Mouse (Mus musculus) heart, embryonic 12.5 days (tissue): ENCODE results near the gene Ndufa11. TPM values are rescaled to one million over a fixed set of nuclear protein-coding genes. Genes with fewer than 3 reads are reported as not detected.

Source experiments
- ATAC-seq: fragments of 200-750 bp; cut with Nextera tagmentation; 2 replicates; pipeline ENCODE4 v1.8.0; 2017; ENCODE audit warnings: moderate TSS enrichment, moderate library complexity; ENCODE audit not compliant: insufficient number of reproducible peaks, low FRiP score
- H3K27ac ChIP-seq: fragments of 300-500 bp; sonication (generic); 2 replicates; pipeline ENCODE4 v1.5.1; 2016; ENCODE audit warnings: mild to moderate bottlenecking, moderate library complexity; ENCODE audit not compliant: poor library complexity, severe bottlenecking
- H3K27me3 ChIP-seq: fragments of 300-500 bp; sonication (generic); replicated peaks from 2 replicates; pipeline ENCODE4 v1.6.1; 2016; ENCODE audit warnings: mild to moderate bottlenecking, moderate library complexity
- H3K36me3 ChIP-seq: fragments of 300-500 bp; sonication (generic); 2 replicates; pipeline ENCODE4 v1.6.1; 2016; ENCODE audit warnings: mild to moderate bottlenecking, moderate library complexity
- H3K4me1 ChIP-seq: fragments of 300-500 bp; sonication (generic); replicated peaks from 2 replicates; pipeline ENCODE4 v1.6.1; 2016; ENCODE audit warnings: mild to moderate bottlenecking
- H3K4me2 ChIP-seq: fragments of 300-500 bp; sonication (generic); 2 replicates; pipeline ENCODE4 v1.6.1; 2016; ENCODE audit warnings: mild to moderate bottlenecking, moderate library complexity
- H3K4me3 ChIP-seq: fragments of 300-500 bp; sonication (generic); 2 replicates; pipeline ENCODE4 v1.5.1; 2016; ENCODE audit warnings: mild to moderate bottlenecking
- H3K9ac ChIP-seq: fragments of 300-500 bp; sonication (generic); 2 replicates; pipeline ENCODE4 v1.6.1; 2016; ENCODE audit warnings: mild to moderate bottlenecking, moderate library complexity
- H3K9me3 ChIP-seq: fragments of 300-500 bp; sonication (generic); replicated peaks from 2 replicates; pipeline ENCODE4 v1.6.1; 2016; ENCODE audit warnings: mild to moderate bottlenecking, moderate library complexity
- WGBS: fragments of 180-500 bp; shearing (Covaris S2); methylation state at CpG from one replicate; pipeline ENCODE4 v1.1.7; 2016; 5-methylcytosine and 5-hydroxymethylcytosine counted together
- polyA plus RNA-seq: library from polyadenylated mRNA; unstranded; fragments of >200 nt; fragmentation: Nextera tagmentation; extraction: Ambion mirVana; gene quantifications from 2 replicates; pipeline ENCODE4 v1.2.1, GENCODE M21; 2016

Ndufa11 gene
- polyA plus RNA-seq, 1 experiment from 2014 or later: 663 TPM

GRCm38 (mm10) chr17:56759261-56759660 lies 41.7 kb downstream of the Ndufa11 start:
- Histone ChIP-seq H3K4me1 (peaks cover 42% of the 10 kb centered on the region), H3K27ac (no peak overlapping the region), H3K9ac (no peak overlapping the region), H3K9me3 (peaks cover 8% of the 10 kb centered on the region; the same call in 1 of the 2 replicates), H3K4me3 (no peak overlapping the region), H3K27me3 (peaks cover 65% of the 10 kb centered on the region), H3K4me2 (no peak overlapping the region), H3K36me3 (no peaks in the 10 kb centered on the region)
- ATAC-seq: no peak
- WGBS: 61% methylated on average over 7 of the region's 7 CpGs

- no peak overlapping the region for H3K9ac ChIP-seq
- H3K4me1 ChIP-seq: peaks cover 41% of the 10 kb centered on the region
- peaks cover 8% of the 10 kb centered on the region; the same call in 1 of the 2 replicates for H3K9me3 ChIP-seq
- 70% methylated on average over 3 of the region's 3 CpGs for WGBS
- H3K4me2 ChIP-seq: no peak overlapping the region
- no peaks in the 10 kb centered on the region for H3K36me3 ChIP-seq
- no peak for ATAC-seq
- no peak overlapping the region for H3K4me3 ChIP-seq
- peaks cover 47% of the 10 kb centered on the region for H3K27me3 ChIP-seq
- H3K27ac ChIP-seq: no peak overlapping the region
Observed at GRCm38 (mm10) chr17:56761077-56761476, 43.5 kb downstream of the Ndufa11 start.

- H3K9me3 ChIP-seq: peaks cover 8% of the 10 kb centered on the region; the same call in 1 of the 2 replicates
- peak overlapping the region; percentile 81 for H3K27ac ChIP-seq
- H3K36me3 ChIP-seq: peaks cover 7% of the 10 kb centered on the region
- peak overlapping the region; percentile 40 for H3K4me3 ChIP-seq
- peaks cover 37% of the 10 kb centered on the region for H3K4me1 ChIP-seq
- peak overlapping the region; percentile 65 for H3K4me2 ChIP-seq
- H3K27me3 ChIP-seq: peaks cover 38% of the 10 kb centered on the region
- peak overlapping the region; percentile 43 for H3K9ac ChIP-seq
- 1% methylated on average over 28 of the region's 28 CpGs for WGBS
- peak; percentile 79 for ATAC-seq
Observed at GRCm38 (mm10) chr17:56761991-56762410, 44.4 kb downstream of the Ndufa11 start.

- Histone ChIP-seq H3K4me2 (peak overlapping the region; percentile 65), H3K9ac (peak overlapping the region; percentile 43; the same call in 1 of the 2 replicates), H3K27me3 (peaks cover 27% of the 10 kb centered on the region), H3K4me1 (peaks cover 27% of the 10 kb centered on the region), H3K9me3 (peaks cover 6% of the 10 kb centered on the region; the same call in 1 of the 2 replicates), H3K27ac (peak overlapping the region; percentile 81), H3K36me3 (peaks cover 17% of the 10 kb centered on the region), H3K4me3 (no peak overlapping the region)
- ATAC-seq: no peak
- WGBS: 37% methylated on average over 27 of the region's 27 CpGs
Observed at GRCm38 (mm10) chr17:56762769-56763731, 45.5 kb downstream of the Ndufa11 start.

- no peak for ATAC-seq
- 69% methylated on average over 8 of the region's 8 CpGs for WGBS
Observed at GRCm38 (mm10) chr17:56763741-56764250, 46.2 kb downstream of the Ndufa11 start.

GRCm38 (mm10) chr17:56764474-56765354 lies 47.1 kb downstream of the Ndufa11 start, which contains the start of gene Dus3l:
Gene Dus3l, plus strand, starts transcription at chr17:56764757.
- Histone ChIP-seq H3K4me1 (peaks cover 25% of the 10 kb centered on the region), H3K4me3 (peak within 1 kb of the TSS; percentile 73), H3K36me3 (peaks cover 34% of the 10 kb centered on the region), H3K9me3 (no peaks in the 10 kb centered on the region), H3K27ac (peak within 1 kb of the TSS; percentile 95), H3K9ac (peak within 1 kb of the TSS; percentile 82), H3K27me3 (peaks cover 14% of the 10 kb centered on the region), H3K4me2 (peak within 1 kb of the TSS; percentile 79)
- peak; percentile 79 for ATAC-seq
- 2% methylated on average over 55 of the region's 58 CpGs for WGBS

More at GRCm38 (mm10) chr17:56763741-56764250, 46.2 kb downstream of the Ndufa11 start:
- H3K9me3 ChIP-seq: no peaks in the 10 kb centered on the region
- peaks cover 21% of the 10 kb centered on the region for H3K27me3 ChIP-seq
- H3K4me2 ChIP-seq: peak overlapping the region; percentile 79
- H3K27ac ChIP-seq: peak overlapping the region; percentile 95; the same call in 1 of the 2 replicates
- H3K9ac ChIP-seq: no peak overlapping the region
- peaks cover 25% of the 10 kb centered on the region for H3K36me3 ChIP-seq
- H3K4me1 ChIP-seq: peaks cover 25% of the 10 kb centered on the region
- H3K4me3 ChIP-seq: no peak overlapping the region

GRCm38 (mm10) chr17:56765431-56765830 lies 47.9 kb downstream of the Ndufa11 start:
- H3K9me3 ChIP-seq: no peaks in the 10 kb centered on the region
- H3K27me3 ChIP-seq: peaks cover 7% of the 10 kb centered on the region; the same call in 1 of the 2 replicates
- peak overlapping the region; percentile 95; the same call in 1 of the 2 replicates for H3K27ac ChIP-seq
- WGBS: 49% methylated on average over 12 of the region's 12 CpGs
- H3K4me1 ChIP-seq: peaks cover 25% of the 10 kb centered on the region
- peak overlapping the region; percentile 82 for H3K9ac ChIP-seq
- H3K4me3 ChIP-seq: peak overlapping the region; percentile 73
- H3K36me3 ChIP-seq: peaks cover 41% of the 10 kb centered on the region
- peak overlapping the region; percentile 79 for H3K4me2 ChIP-seq
- ATAC-seq: no peak

- H3K27ac ChIP-seq: no peak overlapping the region
- no peaks in the 10 kb centered on the region for H3K9me3 ChIP-seq
- peaks cover 18% of the 10 kb centered on the region for H3K4me1 ChIP-seq
- H3K4me3 ChIP-seq: no peak overlapping the region
- no peak for ATAC-seq
- H3K36me3 ChIP-seq: peaks cover 52% of the 10 kb centered on the region
- no peak overlapping the region for H3K4me2 ChIP-seq
- no peaks in the 10 kb centered on the region for H3K27me3 ChIP-seq
- 95% methylated on average over 27 of the region's 27 CpGs for WGBS
- H3K9ac ChIP-seq: no peak overlapping the region
Observed at GRCm38 (mm10) chr17:56766631-56767405, 49.3 kb downstream of the Ndufa11 start.

GRCm38 (mm10) chr17:56767531-56768135 lies 50.1 kb downstream of the Ndufa11 start:
- Histone ChIP-seq H3K4me2 (no peak overlapping the region), H3K27me3 (no peaks in the 10 kb centered on the region), H3K9ac (no peak overlapping the region), H3K4me1 (peaks cover 13% of the 10 kb centered on the region), H3K4me3 (no peak overlapping the region), H3K9me3 (no peaks in the 10 kb centered on the region), H3K27ac (no peak overlapping the region), H3K36me3 (peaks cover 52% of the 10 kb centered on the region)
- WGBS: 94% methylated on average over 29 of the region's 29 CpGs
- ATAC-seq: no peak

- peaks cover 52% of the 10 kb centered on the region for H3K36me3 ChIP-seq
Observed at GRCm38 (mm10) chr17:56768941-56769340, 51.4 kb downstream of the Ndufa11 start.

More at GRCm38 (mm10) chr17:56768941-56769340, 51.4 kb downstream of the Ndufa11 start:
- Histone ChIP-seq H3K27me3 (no peaks in the 10 kb centered on the region), H3K9me3 (no peaks in the 10 kb centered on the region), H3K9ac (no peak overlapping the region), H3K4me2 (no peak overlapping the region), H3K4me1 (peaks cover 15% of the 10 kb centered on the region), H3K4me3 (no peak overlapping the region), H3K27ac (no peak overlapping the region)
- ATAC-seq: no peak
- WGBS: 90% methylated on average over 11 of the region's 11 CpGs
